Mouse (Mus musculus): ENCODE measurements around the gene Camkv.
A peak's percentile ranks its signal among the peaks of the same experiment; 100 is the strongest.

Camkv gene

DNA sequence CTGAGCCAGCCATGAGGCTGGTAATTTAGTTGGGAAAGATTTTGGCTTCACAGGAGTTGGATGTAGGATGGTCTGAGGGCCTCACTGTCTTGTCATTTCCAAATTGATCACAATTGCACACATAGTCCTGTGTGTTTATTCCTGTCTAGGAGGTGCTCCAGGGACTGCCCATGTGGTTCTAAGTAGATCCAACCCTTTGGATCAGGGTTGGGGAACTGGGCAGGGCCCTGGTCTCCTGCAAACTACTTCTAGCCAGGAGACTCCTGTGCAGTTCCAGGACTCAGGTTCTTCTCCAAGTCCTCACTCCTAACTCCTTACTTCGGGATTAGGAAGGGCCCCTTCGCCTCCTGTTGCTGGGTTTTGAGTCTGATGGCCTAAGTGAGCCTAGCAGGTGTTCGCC lies at the start of gene Camkv:
Camkv (plus strand) TSS at position 301 of the 400 bp plus-strand sequence.
- DNase-seq (ENCODE audit: low spot score in 2 of 2): no peak

DNA sequence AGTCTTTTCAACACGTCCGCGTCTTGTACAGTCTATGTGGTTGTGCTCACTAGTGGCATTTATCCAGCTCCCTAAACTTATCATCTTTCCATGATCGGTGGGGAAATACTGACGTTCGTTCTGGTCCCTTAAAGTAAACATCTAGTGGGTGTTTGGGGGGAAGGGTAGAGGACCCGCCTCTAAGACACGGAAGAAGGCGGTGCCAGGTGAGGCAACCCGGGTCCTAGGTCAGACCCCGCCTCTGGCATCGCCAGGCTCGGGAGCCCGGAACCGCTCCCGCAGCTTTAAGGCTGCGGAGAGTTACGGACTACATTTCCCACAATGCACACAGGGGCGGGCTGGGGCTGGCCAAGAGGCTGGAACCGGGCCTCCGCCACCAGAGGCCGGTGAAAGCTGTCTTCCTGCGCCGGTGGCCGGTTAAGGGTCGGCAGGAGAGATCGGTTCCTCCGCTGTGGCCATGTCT lies 47.6 kb upstream of the Camkv start, which contains the start of gene Mon1a:
Mon1a (plus strand) TSS at position 348 of the 463 bp plus-strand sequence.
- DNase-seq (ENCODE audit: low spot score in 2 of 2): peak; percentile 92

DNA sequence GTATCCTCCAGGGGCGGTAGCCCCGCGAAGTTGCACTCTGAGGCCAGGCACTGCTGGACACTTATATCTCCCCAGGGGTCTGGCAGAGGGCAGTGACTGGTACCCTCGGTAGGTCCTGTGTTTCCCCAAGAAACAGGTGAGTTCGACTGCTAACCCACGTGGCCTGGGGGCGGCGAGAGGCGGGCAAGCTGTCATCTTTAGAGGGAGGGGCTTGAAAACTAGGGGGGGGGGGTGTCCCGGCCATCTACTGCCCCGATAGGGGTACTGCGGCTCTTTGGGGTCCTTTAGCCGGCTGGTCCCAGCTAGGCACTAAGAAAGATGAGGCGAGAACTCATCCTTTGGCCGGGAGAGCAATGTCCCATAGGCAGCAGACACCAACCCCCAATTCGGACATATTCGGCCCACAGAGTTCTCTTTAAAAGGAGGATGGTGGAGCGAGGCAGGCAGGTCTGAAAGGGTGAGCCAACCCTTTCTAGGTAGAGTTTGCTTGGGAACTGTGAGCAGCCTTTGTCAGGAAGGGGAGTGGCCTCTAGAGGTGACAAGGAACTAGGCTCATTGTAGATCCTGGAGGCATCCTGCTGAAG lies 47.1 kb upstream of the Camkv start:
- peak; percentile 11 to 19 for DNase-seq (ENCODE audit: low spot score in 2 of 2)

DNA sequence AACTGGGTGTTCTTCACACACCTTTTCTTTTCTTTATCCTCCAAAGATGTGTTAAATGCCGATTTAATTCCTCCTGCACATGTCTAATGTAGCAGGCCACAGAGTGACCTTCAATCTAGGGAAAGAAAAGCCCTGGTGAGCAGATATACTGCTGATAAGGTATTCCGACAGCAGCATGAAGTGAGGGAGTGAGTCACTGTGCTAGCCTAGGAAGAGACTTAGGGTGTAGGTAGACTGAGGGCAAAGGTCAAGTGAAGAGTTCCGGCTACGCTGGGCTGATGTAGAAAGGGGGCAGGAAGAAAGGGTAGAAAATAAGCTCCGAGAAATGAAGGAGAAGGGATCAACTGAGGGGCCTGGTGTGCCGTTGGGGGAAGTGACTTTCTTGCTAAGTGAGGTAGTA lies 45.2 kb upstream of the Camkv start:
- DNase-seq (ENCODE audit: low spot score in 2 of 2): no peak

DNA sequence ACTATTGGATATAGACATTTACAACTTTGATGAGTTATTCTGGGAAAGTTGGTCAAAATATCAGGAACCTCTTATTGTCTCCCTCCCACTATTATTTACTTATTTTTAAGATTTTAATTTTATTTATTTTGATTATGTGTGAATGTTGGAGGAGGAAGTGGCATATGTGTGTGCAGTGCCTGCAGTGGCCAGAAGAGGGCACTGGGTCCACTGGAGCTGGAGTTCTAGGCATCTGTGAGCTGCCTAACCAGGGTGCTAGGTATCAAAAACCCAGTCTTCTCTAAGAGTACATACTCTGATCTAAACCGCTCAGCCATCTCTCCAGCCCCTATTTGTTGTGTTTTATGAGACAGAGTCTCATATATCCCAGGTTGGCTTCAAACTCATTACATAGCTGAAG lies 44.5 kb upstream of the Camkv start:
- DNase-seq (ENCODE audit: low spot score in 2 of 2): no peak

DNA sequence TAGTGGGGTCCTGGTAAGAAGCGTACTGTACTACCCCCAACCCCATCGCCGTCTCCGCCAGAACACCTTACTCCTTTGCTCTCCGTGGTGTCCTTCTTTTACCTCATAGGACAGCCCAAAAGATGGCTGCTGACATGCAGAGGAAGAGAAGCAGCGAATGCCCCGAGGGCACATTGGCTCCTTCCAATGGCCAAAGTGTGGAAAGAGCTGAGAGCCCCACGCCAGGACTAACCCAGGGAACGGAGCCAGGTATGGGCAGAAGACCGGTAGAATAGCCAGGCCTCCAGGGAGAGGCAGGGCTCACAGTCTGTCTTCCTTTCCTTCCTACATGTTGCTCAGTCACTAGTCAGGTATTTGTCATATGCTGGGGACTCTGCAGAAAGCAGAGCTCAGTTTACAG lies 36.9 kb upstream of the Camkv start:
- no peak for DNase-seq (ENCODE audit: low spot score in 2 of 2)

DNA sequence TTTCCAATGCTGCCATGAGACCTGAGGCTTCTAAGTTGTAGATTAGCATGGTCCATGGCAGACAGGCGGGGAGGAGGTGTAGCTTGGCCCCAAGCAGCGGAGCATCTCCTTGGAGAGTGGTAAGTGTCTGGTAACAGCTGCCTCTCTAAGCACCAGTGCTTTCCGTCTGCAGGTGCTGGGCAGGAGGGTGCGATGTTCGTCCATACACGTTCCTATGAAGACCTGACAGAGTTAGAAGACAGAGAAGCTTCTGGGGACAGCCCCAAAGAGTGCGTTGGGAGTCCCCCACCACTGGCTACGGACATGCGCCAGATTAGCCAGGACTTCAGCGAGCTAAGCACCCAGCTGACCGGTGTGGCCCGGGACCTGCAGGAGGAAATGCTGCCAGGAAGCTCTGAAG lies 35.6 kb upstream of the Camkv start:
- no peak for DNase-seq (ENCODE audit: low spot score in 2 of 2)

DNA sequence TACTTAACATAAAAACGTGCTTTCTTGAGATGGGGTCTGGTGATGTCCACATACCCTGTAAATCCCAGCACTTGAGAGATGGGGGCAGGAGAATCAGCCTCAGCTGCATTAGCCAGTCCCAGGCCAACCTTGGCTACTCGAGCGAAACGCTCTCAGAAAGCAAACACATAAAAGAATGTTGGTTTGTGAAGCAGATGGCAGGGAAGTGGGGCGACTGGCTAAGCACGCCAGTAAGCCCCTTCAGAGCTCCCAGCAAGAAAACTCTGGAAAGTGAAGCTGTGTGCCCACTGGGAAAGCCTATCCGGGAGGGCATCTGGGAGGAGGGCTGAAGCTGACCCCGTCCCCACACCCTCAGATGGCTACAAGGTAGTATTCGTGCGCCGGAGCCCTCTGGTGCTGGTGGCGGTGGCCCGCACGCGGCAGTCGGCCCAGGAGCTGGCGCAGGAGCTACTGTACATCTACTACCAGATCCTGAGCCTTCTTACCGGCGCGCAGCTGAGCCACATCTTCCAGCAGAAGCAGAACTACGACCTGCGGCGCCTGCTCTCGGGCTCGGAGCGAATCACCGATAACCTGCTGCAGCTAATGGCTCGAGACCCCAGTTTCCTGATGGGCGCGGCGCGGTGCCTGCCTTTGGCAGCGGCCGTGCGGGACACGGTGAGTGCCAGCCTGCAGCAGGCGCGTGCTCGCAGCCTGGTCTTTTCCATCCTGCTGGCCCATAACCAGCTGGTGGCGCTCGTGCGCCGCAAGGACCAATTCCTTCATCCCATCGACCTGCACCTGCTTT lies 34.4 kb upstream of the Camkv start:
- peak; percentile 26 to 40 for DNase-seq (ENCODE audit: low spot score in 2 of 2)

DNA sequence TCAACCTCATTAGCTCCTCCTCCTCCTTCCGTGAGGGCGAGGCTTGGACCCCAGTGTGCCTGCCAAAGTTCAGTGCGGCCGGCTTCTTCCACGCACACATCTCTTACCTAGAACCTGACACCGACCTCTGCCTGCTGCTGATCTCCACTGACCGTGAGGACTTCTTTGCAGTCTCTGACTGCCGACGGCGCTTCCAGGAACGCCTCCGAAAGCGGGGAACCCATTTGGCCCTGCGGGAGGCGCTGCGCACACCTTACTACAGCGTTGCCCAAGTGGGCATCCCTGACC lies 33.9 kb upstream of the Camkv start:
- DNase-seq (ENCODE audit: low spot score in 2 of 2): no peak

DNA sequence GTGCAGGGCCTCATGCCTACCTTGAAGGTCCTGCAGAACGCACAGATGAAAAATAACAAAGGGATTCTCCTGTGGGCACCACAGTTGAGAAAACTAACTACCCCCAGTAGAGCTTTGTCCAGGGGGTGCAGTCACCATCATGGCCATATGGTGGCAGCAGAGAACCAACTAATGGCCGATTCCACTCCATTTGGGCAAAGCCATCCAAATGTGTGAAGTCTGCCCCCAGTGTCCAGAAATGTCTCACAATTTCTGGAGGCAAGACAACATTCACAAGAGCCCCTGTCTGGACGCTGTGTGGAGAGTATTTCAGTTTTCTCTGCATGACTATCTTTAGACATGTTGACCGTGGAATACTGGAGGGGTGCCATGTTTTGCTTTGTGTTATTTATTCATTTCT lies 30.7 kb upstream of the Camkv start:
- DNase-seq (ENCODE audit: low spot score in 2 of 2): peak; percentile 72 to 77

DNA sequence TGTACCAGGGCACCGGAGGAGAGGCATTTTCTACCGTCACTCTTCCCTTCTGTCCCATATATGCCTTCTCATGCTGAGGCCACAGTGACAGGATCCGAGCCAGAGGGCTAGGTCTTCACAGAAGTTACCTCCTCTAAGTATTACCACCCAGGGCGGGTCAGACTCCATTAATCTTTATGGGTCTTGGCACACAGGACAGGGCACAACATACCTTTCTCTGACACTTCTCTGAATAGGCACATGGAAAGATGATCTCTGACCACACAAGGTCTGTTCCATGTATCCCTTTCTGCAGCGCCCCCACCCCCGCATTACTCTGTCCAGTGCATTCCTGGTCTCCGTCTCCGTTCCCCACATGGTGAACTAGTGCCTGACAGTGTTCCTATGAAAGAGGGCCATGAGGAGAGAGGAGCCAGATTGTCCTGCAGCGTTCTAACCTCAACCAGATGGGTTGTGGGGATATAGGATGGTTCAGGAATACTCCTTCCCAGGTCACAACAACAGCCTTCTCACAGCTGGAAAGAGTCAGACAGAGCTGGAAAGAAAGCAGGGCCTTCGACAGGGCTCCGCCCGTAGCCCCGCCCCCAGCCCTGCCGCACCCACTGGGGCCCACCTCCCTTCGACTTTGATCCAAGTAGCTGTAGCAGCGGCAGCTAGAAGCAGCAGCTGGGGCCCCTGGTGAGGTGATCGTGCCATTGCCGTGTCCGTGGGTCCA lies 29.1 kb upstream of the Camkv start, which contains the start of gene Mst1r:
Mst1r (plus strand) TSS at position 622 of the 715 bp plus-strand sequence.
- DNase-seq (ENCODE audit: low spot score in 2 of 2): peak in 1 of 2 experiments; percentile 20

DNA sequence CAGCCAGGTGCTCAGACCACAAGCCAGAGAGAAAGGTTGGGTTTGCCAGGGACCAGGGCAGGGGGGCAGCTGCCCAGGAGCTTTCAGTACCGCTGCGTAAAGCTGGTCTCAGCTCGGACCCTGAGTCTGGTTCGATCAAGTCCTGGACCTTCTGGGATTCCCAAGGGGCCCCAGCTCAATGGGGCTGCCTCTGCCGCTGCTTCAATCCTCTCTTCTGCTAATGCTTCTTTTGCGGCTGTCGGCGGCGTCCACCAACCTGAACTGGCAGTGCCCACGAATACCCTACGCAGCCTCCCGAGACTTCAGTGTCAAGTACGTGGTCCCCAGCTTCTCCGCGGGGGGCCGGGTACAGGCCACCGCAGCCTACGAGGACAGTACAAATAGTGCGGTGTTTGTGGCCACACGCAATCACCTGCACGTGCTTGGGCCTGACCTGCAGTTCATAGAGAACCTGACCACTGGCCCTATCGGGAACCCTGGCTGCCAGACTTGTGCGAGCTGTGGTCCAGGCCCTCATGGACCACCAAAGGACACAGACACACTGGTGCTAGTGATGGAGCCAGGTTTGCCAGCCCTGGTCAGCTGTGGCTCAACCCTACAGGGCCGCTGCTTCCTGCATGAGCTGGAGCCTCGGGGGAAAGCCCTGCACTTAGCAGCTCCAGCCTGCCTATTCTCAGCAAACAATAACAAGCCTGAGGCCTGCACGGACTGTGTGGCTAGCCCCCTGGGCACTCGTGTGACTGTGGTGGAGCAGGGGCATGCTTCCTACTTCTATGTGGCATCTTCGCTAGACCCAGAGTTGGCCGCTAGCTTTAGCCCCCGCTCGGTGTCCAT lies 28.3 kb upstream of the Camkv start:
- no peak for DNase-seq (ENCODE audit: low spot score in 2 of 2)

DNA sequence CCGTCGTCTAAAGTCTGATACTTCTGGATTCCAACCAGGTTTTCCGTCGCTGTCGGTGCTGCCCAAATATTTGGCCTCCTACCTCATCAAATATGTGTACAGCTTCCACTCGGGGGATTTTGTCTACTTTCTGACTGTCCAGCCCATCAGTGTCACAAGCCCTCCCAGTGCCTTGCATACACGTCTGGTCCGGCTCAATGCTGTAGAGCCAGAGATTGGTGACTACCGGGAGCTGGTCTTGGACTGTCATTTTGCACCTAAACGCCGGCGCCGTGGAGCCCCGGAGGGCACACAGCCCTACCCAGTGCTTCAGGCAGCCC lies 27.7 kb upstream of the Camkv start:
- no peak for DNase-seq (ENCODE audit: low spot score in 2 of 2)

DNA sequence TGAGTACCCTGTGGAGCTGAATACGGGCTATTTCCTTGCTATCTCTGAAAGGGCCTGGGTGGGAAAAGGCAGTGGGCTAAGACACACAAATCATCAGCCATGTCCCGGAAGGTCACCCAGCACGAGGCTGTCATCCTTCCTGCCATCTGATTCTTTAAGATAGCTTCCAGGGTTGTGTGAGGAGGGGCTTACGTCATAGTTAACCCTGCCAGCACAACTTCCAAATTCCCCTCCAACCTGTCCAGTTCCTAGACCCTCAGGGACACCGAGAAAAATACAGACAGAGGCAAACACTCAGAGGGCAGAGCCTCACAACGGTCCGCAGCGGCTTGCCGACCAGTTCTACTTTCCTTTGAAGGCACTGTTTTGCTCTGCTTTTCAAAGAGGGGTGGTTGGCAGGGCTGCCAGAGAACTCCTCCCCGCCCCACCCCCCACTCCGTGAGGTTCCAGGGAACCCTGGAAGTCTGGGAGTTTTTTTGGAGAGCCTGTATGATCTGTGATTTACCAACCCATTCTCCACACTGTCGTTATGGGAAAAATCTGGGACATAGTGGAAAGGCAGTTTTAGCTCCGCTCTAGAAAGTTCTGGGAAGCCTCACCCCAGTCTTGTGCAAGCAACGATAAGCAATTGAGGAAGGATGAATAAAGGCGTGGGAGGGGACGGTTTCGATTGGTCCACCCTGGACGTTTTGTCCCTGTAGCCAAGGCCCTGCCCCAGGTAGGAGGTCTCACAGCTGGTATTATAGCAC lies 26.9 kb upstream of the Camkv start:
- DNase-seq (ENCODE audit: low spot score in 2 of 2): no peak

DNA sequence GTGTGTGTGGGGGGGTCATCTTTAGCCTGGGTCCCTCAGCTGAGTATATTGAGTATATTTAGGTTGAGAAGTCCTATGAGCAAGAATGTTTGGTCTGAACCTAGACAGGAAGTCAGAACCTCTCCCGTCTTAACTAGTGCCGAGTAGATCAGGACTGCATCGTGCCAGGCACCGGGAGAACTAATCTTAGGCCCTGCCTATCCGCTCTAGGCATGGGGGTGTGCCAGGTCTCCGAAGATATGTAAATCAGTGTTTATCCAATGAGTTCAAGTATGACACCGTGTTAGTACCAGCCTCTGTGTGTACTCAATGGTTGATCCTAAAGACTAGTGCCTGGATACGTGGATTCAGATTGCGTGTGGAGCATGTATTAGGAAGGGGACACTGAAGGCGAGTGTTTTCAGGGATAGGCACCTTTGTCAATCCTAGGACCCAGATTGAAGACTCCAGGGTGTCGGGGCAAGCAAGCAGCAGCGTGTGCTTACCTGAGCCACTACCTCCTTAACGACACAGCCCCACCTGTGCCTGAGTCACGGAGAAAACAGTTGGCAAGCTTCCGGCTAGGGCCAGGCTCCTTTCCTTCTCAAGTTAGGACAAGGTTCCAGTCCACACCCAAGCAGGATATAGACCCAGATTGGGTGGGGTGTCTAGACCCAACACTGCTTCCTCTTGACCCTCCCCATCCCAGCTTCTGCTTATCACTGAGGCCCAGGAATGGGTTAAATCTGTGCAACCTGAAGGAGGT lies 25.3 kb upstream of the Camkv start:
- no peak for DNase-seq (ENCODE audit: low spot score in 2 of 2)

DNA sequence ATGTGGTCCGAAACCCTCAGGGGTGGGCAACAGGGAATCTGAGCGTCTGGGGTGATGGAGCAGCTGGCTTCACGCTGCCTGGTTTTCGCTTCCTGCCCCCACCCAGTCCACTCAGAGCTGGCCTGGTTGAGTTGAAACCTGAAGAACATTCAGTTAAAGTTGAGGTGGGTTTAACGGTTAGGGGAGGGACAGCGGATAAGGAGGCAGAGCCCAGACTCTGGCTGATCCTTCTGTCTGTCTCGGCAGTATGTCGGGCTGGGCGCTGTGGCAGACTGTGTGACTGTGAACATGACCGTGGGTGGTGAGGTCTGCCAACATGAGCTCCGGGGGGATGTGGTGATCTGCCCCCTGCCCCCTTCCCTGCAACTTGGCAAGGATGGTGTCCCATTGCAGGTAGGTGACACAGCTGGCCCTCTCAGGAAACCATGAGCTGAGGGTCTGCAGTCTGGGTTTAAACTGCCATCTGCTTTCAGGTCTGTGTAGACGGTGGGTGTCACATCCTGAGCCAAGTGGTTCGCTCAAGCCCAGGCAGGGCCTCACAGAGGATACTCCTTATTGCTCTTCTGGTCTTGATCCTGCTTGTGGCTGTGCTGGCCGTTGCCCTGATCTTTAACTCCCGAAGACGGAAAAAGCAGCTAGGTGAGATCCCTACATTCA lies 20.6 kb upstream of the Camkv start:
- DNase-seq (ENCODE audit: low spot score in 2 of 2): no peak

DNA sequence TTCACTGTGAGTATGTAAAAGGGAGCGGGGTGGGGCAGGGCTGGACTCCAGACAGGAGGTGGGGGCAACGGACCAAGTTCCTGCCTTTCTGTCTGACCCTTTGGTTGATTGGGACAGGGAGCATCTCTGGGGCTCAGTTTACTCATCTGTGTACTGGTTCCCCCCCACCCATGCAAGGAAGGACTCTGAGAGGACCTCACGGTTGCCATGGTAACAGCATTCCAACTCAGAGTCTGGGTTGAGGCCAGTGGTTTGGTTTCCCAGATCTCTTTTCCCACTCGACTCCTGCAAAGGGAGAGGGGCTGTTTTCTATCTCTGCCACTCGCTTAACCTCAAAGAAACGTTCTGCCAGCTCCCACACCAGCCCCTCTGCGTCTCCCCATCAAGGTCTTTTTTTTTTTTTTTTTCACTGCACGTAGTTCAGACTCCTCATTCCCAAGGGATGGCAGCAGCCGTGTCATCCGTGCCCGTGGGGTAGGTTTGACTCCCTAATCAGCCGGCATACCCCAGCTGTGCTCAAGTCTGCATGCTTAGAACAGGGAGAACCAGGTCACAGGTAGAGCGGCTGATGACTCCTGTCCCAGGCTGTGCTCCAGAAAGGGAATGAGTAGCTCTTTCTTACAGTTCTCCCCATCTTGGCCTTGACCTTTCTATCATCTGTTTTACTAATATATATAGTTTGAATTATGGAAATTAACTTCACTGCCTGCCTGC lies 17.4 kb upstream of the Camkv start:
- DNase-seq (ENCODE audit: low spot score in 2 of 2): no peak

DNA sequence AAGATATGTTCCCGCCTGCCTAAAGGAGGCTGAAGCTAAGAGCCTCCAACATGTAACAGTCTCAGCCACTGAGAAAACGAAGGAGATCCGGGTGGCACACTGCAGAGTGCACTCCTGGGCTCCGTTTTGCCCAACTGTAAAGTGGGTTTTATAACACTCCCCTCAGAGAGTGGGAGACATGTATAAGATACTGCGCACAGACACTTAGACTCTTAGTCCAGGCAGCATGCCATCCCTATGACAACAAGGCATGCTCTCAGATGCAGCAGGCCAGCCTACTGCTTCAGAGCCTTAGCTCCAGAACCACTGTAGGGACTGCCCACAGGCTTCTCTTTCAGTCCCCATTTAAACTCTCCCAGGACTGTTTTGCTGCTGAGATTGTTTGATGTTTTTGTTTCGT lies 16.6 kb upstream of the Camkv start:
- DNase-seq (ENCODE audit: low spot score in 2 of 2): no peak

DNA sequence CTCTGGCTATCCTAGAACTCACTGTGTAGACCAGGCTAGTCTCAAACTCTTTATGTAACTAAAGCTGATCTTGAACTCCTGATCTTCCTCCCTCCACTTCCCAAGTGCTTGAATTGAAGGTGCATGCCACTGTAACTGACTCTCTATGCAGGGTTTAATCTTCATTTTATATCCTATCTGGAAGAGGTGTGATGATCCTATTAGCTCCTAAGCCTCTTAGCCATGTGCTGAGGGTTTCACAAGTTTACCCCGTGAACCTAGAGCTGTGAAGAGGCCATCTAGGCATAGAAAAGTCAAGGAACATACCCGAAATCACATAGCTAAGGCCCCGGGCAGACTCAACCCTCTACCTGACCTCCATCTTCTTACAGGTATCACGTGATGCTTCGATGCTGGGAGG lies 16.0 kb upstream of the Camkv start:
- DNase-seq (ENCODE audit: low spot score in 2 of 2): no peak

DNA sequence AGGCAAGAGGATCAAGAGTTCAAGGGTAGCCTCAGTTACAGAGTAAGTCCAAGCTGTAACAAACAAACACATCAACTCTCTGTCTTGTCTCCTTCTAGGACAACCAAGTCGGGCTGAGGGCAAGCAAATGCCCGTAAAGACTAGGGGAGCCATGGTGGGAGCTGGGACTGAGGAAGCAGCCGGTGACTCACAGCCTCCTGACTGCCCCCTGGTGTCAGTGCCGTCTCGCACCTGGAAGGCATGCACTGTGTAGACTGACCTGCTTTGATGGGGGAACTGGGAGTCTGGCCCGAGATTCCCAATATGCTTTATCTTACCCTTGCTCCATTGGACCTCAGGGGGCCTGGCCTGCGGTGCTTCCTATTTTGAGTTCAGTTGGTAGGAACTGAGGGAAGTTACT lies 12.5 kb upstream of the Camkv start:
- no peak for DNase-seq (ENCODE audit: low spot score in 2 of 2)
